Mouse (Mus musculus): ENCODE data around the gene Samsn1.

DNA sequence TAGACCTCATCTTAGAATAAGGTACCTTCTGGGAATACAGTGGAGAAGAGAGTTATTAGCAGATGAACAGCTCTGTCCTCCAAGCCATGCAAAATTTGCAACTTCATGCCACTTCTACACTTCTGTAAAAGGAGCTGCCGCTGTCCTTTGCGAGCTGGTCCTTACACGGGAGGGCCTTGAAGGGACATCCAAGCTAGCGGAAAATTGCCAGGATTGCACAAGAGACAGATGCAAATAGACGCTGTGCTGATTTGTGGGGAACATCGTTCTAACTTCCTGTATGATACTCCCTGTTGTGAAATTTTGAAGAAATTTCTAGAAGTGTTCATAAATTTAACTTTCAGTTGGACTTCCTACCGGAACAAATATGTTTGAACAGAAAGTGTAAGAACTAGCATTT, 61.0 kb downstream of the Samsn1 start:
- TF ChIP-seq EP300 (IDR thresholded peaks at IDR 0.05; ENCODE audit: low read depth) (no peak), CTCF (IDR thresholded peaks at IDR 0.05; ENCODE audit: low read depth) (no peak)

Data from heart, postnatal 0 days (tissue).